Mouse (Mus musculus): ENCODE measurements at regions not wholly inside any gene's neighbourhood (a gene's known extent, or its start where the extent isn't known, plus 50 kb on each side); places are given as distances from the start of the nearest gene placed in this dataset.

GRCm38 (mm10) chr4:75517459-75518158 lies 239.5 kb upstream of the Dmac1 start:
- no peak for DNase-seq (ENCODE audit: low spot score in 2 of 2)
- intact Hi-C loops (cut with DNase I): no loop called here
